Mouse (Mus musculus) CD4-positive helper T cell, adult 2 months (primary cell): Measurements from ENCODE around the gene Slc6a6.

ENCODE experiments used
- DNase-seq: peaks from one replicate; pipeline ENCODE4 v3.0.0-alpha.2; 2012; ENCODE audit warnings: low read depth, missing footprints, low spot score

The Slc6a6 gene

DNA sequence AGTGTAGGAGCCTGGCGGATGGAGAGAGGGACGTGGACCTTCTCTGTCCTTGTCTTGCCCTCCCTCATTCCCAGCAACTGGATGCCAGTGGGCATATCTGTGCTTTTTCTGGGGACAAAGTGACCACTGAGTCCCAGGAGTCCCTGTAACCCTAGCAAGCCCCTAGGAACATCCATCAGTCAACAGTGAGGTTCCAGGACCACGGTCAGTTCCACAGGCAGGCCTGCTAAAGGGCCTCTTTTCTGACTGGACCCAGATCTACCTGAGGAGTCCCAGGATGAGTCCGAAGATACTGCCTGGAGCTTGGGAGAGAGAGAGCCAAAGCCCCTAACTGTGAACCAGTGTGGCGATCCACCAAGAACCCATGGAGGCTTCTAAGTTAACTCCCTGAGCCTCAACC, 90.1 kb downstream of the Slc6a6 start:
- no peak for DNase-seq

DNA sequence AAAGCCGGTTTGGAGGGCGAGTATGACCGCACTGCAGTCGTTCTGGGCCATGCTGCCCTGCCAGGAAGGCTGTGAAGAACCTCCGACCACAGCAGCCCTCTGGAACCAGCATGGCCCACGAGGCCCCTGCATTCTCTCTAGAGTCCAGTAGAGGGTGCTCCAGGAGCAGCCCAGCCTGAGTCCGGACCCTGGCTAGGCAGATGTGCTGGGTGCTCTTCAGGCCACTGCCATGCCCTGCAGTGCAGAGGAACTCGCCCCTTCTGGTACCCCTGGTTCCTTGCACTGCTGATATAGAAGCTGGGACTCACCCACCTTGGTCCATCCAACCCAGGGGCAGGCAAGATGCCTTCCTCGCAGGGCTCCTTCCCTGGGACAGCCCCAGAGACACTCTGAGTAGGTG, 92.7 kb downstream of the Slc6a6 start:
- DNase-seq: peak; percentile 33

DNA sequence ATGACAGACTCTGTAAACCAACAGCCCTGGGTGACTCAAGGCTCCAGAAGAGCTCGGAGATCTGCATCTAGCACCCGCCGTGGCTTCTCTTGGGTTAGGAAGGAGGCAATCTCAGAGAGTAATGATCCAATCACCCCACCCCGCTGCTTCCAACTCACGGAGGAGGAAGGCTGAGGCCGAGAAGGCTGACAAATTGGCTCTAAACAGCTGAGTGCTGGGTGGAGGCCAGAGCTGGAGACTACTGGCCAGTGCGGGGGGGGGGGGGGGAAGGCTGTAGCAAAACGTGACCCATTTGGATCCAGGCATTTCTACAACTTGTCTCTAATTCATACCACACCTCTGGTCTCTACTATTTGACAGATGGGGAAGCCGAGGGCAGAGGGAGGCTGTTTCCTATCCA, 95.4 kb downstream of the Slc6a6 start:
- DNase-seq: no peak

DNA sequence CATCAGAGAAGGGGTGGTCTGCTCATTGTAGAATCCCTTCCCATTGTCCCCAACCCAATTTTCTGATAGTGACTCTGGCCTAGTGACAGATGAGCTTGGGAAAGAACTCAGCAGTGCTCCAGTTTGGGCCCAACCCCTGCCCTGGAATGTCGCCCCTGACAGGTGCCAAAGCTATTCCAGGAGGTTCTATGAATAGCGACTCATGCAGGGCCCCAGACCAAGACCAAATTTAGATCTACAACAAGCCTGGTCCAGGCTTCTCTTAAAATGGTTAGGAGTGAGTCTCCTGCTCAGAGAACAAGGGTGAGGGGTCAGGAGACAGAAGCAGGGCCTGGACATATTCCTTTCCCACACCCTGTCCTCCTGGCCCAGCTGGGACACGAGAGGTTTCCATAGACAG, 101.2 kb downstream of the Slc6a6 start:
- no peak for DNase-seq

DNA sequence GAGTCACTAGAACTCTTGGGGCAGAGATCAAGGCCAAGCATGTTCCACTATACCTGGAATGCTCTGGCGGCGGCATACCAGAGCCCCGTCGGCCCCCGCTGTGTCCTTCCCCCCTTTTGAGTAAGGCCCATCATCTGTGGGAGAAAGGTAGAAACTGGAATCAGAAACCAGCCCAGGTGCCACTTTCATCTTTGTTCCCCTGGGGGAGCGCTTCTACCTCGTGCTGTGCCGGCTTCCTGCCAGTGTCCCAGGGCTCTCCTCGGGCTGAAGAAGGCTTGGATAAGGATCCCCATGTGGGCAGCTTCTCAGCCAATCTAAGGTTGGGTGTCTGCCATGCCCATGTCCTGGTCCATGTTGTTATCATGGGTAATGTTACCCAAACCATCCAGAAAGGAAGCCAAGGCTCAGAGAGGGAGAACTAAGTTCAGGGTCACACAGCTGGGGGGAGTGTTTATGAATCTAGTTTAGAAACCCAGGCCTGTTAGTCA, 104.5 kb downstream of the Slc6a6 start:
- no peak for DNase-seq

DNA sequence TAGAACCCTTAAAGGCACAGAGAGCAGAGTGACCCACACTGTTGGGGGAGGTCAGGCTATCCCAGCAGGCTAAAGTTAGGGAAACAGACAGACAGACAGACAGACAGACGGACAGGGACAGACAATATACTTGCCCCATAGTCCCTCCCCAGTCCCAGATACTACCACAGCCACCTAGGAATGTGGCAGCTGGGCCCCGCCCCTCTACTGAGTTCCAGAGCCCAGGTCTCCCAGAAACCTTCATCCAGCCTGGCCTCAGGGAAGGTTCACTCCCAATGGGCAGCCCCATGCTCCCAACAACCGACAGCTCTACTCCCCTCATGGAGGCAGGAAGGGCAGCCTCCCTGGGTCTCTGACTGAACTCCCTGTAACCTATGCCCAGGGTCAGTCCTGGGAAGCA, 111.8 kb downstream of the Slc6a6 start:
- DNase-seq: no peak

DNA sequence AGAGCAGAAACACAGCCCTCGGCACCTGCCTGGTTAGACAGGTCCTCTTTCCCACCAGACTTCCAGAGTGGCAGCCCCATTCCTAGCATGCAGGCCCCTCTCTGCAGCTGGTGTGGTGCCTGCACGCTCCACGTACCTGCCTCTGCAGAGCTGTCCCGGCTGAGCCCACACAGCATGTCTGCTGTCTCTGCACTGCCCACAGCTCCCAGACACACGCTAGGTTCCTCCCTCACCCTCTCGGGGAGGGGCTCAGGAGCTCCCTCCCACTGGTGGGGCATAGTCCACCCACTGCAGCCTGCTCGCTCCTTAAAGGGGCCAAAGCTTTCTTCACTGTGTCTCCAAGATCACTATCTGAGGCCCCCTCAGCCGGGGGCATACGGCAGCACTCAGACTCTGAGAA, 112.2 kb downstream of the Slc6a6 start:
- DNase-seq: no peak

DNA sequence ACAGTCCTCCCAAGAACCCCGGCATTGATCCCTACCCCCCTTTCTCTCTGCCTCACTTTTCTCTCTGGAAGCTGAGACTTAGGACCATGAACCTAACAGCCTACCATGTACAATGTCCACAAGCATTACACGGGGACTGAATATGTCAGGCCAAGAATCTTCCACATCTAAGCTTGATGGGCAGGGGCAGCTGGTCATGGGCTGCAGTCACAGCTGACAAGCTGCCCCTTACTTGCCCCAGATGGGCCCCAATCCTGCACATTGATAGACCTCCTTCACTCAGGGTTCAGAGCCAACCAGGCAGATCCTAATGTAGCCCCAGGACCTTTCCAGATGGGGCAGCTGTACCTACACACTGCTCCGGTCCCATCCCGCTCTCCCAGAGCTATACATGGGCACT, 112.9 kb downstream of the Slc6a6 start:
- DNase-seq: no peak

DNA sequence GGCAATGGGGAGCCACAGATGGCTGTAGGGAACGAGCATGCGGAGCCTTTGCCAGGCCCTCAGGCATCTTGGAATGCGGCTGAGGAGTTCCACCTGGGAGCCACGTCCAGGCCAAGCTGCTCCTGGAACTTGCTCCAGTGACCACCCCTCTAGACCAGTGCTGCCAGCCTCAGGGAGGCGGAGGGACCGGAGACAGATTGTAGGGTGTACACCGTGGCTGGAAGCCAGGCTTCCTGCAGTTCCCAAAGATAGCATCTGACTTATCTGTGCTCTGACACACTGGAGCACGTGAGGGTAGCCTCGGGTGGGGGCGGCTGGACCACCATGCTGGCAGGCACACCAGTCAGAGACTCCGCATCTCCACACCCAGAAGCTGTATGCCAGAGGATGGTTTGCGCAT, 114.6 kb downstream of the Slc6a6 start:
- DNase-seq: no peak

DNA sequence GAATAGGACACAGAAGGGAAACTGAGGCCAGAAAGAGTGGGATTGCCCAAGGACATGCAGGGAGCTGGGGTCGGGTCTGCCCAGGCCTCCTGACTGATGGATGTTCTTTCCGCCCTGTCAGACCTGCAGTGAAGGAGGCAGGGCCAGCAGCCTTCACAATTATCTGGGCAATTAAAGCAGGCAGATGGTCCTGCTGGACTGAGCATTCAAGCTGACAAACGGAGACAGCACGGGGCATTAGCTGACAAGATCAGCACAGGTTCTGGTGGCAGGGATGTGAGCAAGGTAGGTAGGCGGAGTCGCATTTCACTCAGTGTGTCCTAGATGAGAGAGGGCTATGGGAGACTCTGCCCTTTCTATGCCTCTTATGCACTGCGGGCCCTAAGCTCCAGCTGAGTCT, 120.3 kb downstream of the Slc6a6 start:
- no peak for DNase-seq

DNA sequence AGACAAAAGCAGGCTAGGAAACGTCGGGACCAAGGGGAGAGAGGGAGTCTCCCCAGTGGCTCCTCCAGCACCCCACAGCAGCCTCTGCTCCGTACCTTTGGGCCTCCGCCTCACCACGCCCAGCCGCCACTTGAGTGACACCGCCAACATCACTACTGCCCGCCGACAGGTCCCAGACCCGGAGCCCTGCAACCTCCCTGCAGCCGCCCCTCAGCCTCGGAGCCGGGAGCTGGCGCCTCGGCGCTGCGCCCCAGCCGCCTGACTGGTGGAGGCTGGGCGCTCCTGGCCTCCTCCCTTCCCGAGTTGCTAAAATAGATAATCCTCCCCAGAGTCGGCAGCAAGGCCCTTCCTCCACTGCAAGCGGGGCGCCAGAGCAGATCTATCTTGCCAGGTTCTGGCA, 123.3 kb downstream of the Slc6a6 start:
- DNase-seq: no peak

DNA sequence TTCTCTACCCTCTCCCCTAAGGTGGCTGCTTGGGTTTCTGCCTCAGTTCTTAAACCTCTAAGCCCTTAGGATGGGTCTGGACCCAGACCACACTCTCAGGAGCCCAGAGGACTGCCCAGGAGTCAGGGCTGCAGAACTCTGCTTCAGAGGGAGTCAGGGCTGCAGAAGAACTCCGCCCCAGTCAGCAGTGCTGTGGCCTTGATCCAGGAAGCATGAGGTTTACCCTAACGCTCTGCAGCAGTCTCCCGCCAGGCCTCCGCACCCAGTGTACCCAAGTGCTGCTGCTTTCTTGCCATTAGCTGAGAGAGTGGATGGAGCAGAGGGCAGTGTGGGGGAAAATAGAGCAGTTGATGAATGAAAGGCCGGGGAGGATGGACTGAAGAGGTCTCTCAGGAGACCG, 124.2 kb downstream of the Slc6a6 start:
- DNase-seq: no peak
